Mouse (Mus musculus): Measurements from ENCODE around the gene Gm7544. TPM values are rescaled to one million over a fixed set of nuclear protein-coding genes. Genes with fewer than 3 reads are reported as not detected.
"Not testable (repeated sequence)": the region's sequence is repeated elsewhere in the genome, so short reads cannot be mapped to it uniquely, and the experiment has no call there.

Gm7544 gene
- not detected in 2 replicates for polyA plus RNA-seq (2016; fragmentation: Nextera tagmentation; extraction: Ambion mirVana)

- not testable (repeated sequence) for H3K9me3 ChIP-seq; H3K27ac ChIP-seq; H3K4me3 ChIP-seq (replicated peaks); ATAC-seq (ENCODE audit: insufficient number of reproducible peaks, insufficient read depth, low FRiP score, low TSS enrichment, low read depth); H3K4me2 ChIP-seq; H3K36me3 ChIP-seq; H3K4me1 ChIP-seq (replicated peaks); H3K9ac ChIP-seq (replicated peaks); H3K27me3 ChIP-seq
Observed at GRCm38 (mm10) chr1:82955913-82956312, at the start of gene Gm7544. Gene Gm7544, minus strand, starts transcription at chr1:82956013.

- H3K4me1 ChIP-seq (replicated peaks); ATAC-seq (ENCODE audit: insufficient number of reproducible peaks, insufficient read depth, low FRiP score, low TSS enrichment, low read depth); H3K27ac ChIP-seq; H3K9ac ChIP-seq (replicated peaks); H3K4me3 ChIP-seq (replicated peaks); H3K9me3 ChIP-seq; H3K27me3 ChIP-seq; H3K4me2 ChIP-seq; H3K36me3 ChIP-seq: not testable (repeated sequence)
- 94% methylated on average over 9 of the region's 9 CpGs for WGBS
Observed at GRCm38 (mm10) chr1:83000306-83000705, 44.5 kb upstream of the Gm7544 start, which contains the start of gene Gm47959. Gene Gm47959, plus strand, starts transcription at chr1:83000548.

DNA sequence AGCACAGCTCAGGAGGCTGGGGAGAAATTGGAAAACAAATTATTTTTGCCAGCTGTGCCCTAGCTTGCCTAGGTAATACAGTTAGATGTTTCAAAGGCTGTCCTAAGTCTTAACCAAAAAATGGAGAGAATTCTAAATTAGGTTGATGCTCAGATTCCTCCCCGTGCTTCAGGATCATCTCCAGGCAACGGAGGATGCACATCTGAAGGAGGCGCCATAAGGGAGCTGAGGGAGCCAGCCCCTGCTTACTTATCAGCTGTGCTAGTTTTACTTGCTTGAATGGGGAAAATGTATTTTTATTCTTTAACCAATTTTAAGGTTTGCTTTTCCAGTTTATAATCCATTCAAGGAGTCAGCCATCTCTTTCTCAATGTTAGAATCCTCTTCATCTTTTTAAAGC lies 38.1 kb upstream of the Gm7544 start:
- Histone ChIP-seq H3K9ac (replicated peaks) (no peak overlapping the region), H3K4me1 (replicated peaks) (no peaks in the 10 kb centered on the region), H3K27me3 (no peaks in the 10 kb centered on the region), H3K9me3 (no peaks in the 10 kb centered on the region), H3K4me2 (no peak overlapping the region), H3K27ac (no peak overlapping the region), H3K36me3 (no peaks in the 10 kb centered on the region), H3K4me3 (replicated peaks) (no peak overlapping the region)
- no peak for ATAC-seq (ENCODE audit: insufficient number of reproducible peaks, insufficient read depth, low FRiP score, low TSS enrichment, low read depth)
- 79% methylated on average over 3 of the region's 3 CpGs for WGBS

GRCm38 (mm10) chr1:82992093-82992492 lies 36.3 kb upstream of the Gm7544 start:
- no peak overlapping the region for H3K9ac ChIP-seq (replicated peaks)
- no peak for ATAC-seq (ENCODE audit: insufficient number of reproducible peaks, insufficient read depth, low FRiP score, low TSS enrichment, low read depth)
- H3K27me3 ChIP-seq: no peaks in the 10 kb centered on the region
- 86% methylated on average over 6 of the region's 6 CpGs for WGBS
- H3K4me2 ChIP-seq: no peak overlapping the region
- H3K36me3 ChIP-seq: no peaks in the 10 kb centered on the region
- no peak overlapping the region for H3K4me3 ChIP-seq (replicated peaks)
- no peaks in the 10 kb centered on the region for H3K4me1 ChIP-seq (replicated peaks)
- H3K9me3 ChIP-seq: no peaks in the 10 kb centered on the region
- H3K27ac ChIP-seq: no peak overlapping the region

DNA sequence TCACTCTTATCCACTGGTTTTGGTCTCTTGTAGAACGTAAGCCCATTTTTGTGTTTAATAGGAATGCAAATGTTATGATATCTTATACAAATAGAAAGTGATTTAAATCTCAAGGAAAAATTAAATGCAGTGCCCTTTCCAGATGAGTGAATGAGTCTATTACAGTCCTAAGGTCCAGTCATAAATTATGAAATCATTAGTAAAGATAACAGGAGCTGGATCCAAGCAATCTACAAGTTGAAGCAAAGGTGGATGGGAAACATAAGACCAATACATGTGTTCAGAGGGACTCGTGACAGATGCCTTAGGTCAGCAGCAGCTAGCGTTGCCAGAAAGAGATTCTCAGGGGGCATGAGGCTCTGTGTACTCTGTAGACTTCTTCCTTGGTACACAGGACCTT lies 35.8 kb upstream of the Gm7544 start:
- Histone ChIP-seq H3K4me3 (replicated peaks) (no peak overlapping the region), H3K27me3 (no peaks in the 10 kb centered on the region), H3K4me2 (no peak overlapping the region), H3K36me3 (no peaks in the 10 kb centered on the region), H3K9me3 (no peaks in the 10 kb centered on the region), H3K9ac (replicated peaks) (no peak overlapping the region), H3K27ac (no peak overlapping the region), H3K4me1 (replicated peaks) (no peaks in the 10 kb centered on the region)
- no peak for ATAC-seq (ENCODE audit: insufficient number of reproducible peaks, insufficient read depth, low FRiP score, low TSS enrichment, low read depth)
- 83% methylated on average over 3 of the region's 3 CpGs for WGBS

- Histone ChIP-seq H3K36me3 (no peaks in the 10 kb centered on the region), H3K4me2 (no peak overlapping the region), H3K27me3 (no peaks in the 10 kb centered on the region), H3K9me3 (no peaks in the 10 kb centered on the region), H3K4me1 (replicated peaks) (no peaks in the 10 kb centered on the region), H3K9ac (replicated peaks) (no peak overlapping the region), H3K27ac (no peak overlapping the region), H3K4me3 (replicated peaks) (no peak overlapping the region)
- WGBS: 63% methylated on average over 4 of the region's 4 CpGs
- ATAC-seq (ENCODE audit: insufficient number of reproducible peaks, insufficient read depth, low FRiP score, low TSS enrichment, low read depth): no peak
Observed at GRCm38 (mm10) chr1:82991062-82991461, 35.2 kb upstream of the Gm7544 start.

GRCm38 (mm10) chr1:82987530-82988198 lies 31.9 kb upstream of the Gm7544 start:
- H3K4me1 ChIP-seq (replicated peaks): no peaks in the 10 kb centered on the region
- no peak overlapping the region for H3K9ac ChIP-seq (replicated peaks)
- no peaks in the 10 kb centered on the region for H3K36me3 ChIP-seq
- peak; percentile 20; the same call in 1 of the 2 replicates for ATAC-seq (ENCODE audit: insufficient number of reproducible peaks, insufficient read depth, low FRiP score, low TSS enrichment, low read depth)
- H3K9me3 ChIP-seq: peaks cover 6% of the 10 kb centered on the region
- H3K27ac ChIP-seq: no peak overlapping the region
- H3K4me3 ChIP-seq (replicated peaks): no peak overlapping the region
- H3K27me3 ChIP-seq: no peaks in the 10 kb centered on the region
- no peak overlapping the region for H3K4me2 ChIP-seq
- WGBS: 33% methylated on average over 4 of the region's 4 CpGs

- H3K9me3 ChIP-seq: peaks cover 6% of the 10 kb centered on the region
- H3K4me2 ChIP-seq: no peak overlapping the region
- no peaks in the 10 kb centered on the region for H3K4me1 ChIP-seq (replicated peaks)
- no peaks in the 10 kb centered on the region for H3K36me3 ChIP-seq
- WGBS: 92% methylated on average over 6 of the region's 6 CpGs
- H3K27ac ChIP-seq: no peak overlapping the region
- H3K9ac ChIP-seq (replicated peaks): no peak overlapping the region
- no peaks in the 10 kb centered on the region for H3K27me3 ChIP-seq
- H3K4me3 ChIP-seq (replicated peaks): no peak overlapping the region
- ATAC-seq (ENCODE audit: insufficient number of reproducible peaks, insufficient read depth, low FRiP score, low TSS enrichment, low read depth): no peak
Observed at GRCm38 (mm10) chr1:82986738-82987137, 30.9 kb upstream of the Gm7544 start.

- Histone ChIP-seq H3K4me3 (replicated peaks) (no peak overlapping the region), H3K9me3 (no peaks in the 10 kb centered on the region), H3K4me2 (no peak overlapping the region), H3K4me1 (replicated peaks) (no peaks in the 10 kb centered on the region), H3K36me3 (no peaks in the 10 kb centered on the region), H3K27ac (no peak overlapping the region), H3K9ac (replicated peaks) (no peak overlapping the region), H3K27me3 (no peaks in the 10 kb centered on the region)
- no peak for ATAC-seq (ENCODE audit: insufficient number of reproducible peaks, insufficient read depth, low FRiP score, low TSS enrichment, low read depth)
Observed at GRCm38 (mm10) chr1:82977840-82978239, 22.0 kb upstream of the Gm7544 start.

DNA sequence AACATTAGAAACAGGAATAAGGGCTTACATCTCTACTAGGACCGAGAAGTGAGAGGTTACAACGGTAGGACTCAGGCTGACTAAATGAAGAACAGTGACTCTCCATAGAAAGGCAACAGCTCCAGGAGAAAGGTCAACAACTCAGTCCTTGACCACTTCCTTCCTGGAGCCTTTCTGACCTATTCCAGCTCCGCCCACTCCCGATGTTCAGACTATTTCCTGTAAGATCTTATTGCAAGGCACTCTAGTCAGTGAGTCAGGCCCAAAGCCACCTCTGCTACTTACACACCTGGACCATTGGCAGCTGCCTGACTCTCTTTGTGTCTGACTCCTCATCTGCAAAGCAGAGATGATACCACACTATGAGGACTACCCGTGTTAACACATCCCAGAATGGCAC lies 19.9 kb upstream of the Gm7544 start:
- ATAC-seq (ENCODE audit: insufficient number of reproducible peaks, insufficient read depth, low FRiP score, low TSS enrichment, low read depth): no peak
- WGBS: 81% methylated on average over 5 of the region's 5 CpGs
- Histone ChIP-seq H3K4me3 (replicated peaks) (no peak overlapping the region), H3K36me3 (no peaks in the 10 kb centered on the region), H3K27me3 (no peaks in the 10 kb centered on the region), H3K9me3 (no peaks in the 10 kb centered on the region), H3K9ac (replicated peaks) (no peak overlapping the region), H3K4me1 (replicated peaks) (no peaks in the 10 kb centered on the region), H3K4me2 (no peak overlapping the region), H3K27ac (no peak overlapping the region)

- H3K9ac ChIP-seq (replicated peaks): no peak overlapping the region
- no peaks in the 10 kb centered on the region for H3K36me3 ChIP-seq
- H3K4me3 ChIP-seq (replicated peaks): no peak overlapping the region
- H3K4me1 ChIP-seq (replicated peaks): no peaks in the 10 kb centered on the region
- no peak overlapping the region for H3K4me2 ChIP-seq
- no peaks in the 10 kb centered on the region for H3K9me3 ChIP-seq
- H3K27me3 ChIP-seq: no peaks in the 10 kb centered on the region
- H3K27ac ChIP-seq: no peak overlapping the region
- no peak for ATAC-seq (ENCODE audit: insufficient number of reproducible peaks, insufficient read depth, low FRiP score, low TSS enrichment, low read depth)
- WGBS: 94% methylated on average over 9 of the region's 9 CpGs
Observed at GRCm38 (mm10) chr1:82974342-82974741, 18.5 kb upstream of the Gm7544 start.

DNA sequence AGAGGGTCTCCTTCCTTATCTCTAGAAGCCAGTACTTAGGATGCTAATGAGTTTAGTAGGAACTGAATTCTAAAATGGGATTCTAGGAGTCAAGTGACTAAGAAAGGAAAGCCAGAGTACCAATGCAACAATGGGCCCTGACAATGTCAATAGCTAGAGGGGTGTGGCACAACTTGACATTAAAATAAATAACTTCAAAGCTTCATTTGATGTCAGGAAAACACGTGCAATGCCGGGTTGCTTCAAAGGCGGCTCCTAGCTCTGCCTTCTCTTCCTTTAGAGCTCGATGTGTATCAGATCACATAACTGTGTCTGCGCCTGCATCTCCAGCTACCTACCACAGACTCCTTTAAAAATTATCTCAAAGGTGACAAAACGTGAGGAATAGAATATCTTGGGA lies 18.1 kb upstream of the Gm7544 start:
- H3K4me1 ChIP-seq (replicated peaks): no peaks in the 10 kb centered on the region
- H3K9me3 ChIP-seq: no peaks in the 10 kb centered on the region
- ATAC-seq (ENCODE audit: insufficient number of reproducible peaks, insufficient read depth, low FRiP score, low TSS enrichment, low read depth): no peak
- H3K36me3 ChIP-seq: no peaks in the 10 kb centered on the region
- no peak overlapping the region for H3K4me3 ChIP-seq (replicated peaks)
- WGBS: 69% methylated on average over 6 of the region's 6 CpGs
- no peak overlapping the region for H3K27ac ChIP-seq
- no peak overlapping the region for H3K4me2 ChIP-seq
- H3K9ac ChIP-seq (replicated peaks): no peak overlapping the region
- H3K27me3 ChIP-seq: no peaks in the 10 kb centered on the region

Measured in limb, embryonic 12.5 days (tissue).